ENCODE assay signal across 18 mouse cellular contexts in the genomic region with DNA sequence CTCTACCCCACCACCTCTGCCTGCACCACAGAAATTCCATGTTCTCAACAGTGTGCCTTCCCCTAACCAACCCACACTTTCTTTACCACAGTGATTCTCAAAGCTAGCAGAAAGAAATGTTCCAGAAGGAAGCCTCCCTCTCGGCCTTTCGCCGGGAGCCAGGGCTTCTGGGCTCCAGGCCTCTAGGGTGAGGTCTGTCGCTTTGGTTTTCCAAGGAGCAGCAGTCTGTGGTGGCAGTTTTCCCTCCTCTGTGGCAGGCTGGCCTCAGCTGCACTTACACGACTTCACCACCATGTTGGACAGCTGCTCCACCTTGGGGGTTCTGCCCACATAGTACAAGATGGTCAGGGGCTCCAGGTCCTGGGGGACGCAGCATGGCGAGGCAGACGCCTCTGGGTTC. TPM values are rescaled to one million over a fixed set of nuclear protein-coding genes. Genes with fewer than 3 reads are reported as not detected.
DNase-seq lines count a peak whose midpoint lies in the region; ATAC-seq lines count a peak whose summit lies in the region.
"Had no signal": no experiment of that assay in that cellular context is flagged by ENCODE, and none has a peak within 500 bp of the region (broad histone marks: within the 10 kb centered on the region; RNA-seq: fewer than 3 reads in every experiment).

No protein-coding gene starts in this region.

- WGBS in midbrain, embryonic 11.5 days, result 83% methylated on average over 8 of the region's 8 CpGs
- 83% methylated on average over 8 of the region's 8 CpGs for WGBS in midbrain, embryonic 10.5 days

- no peaks in the 10 kb centered on the region for H3K9me3 ChIP-seq in midbrain, embryonic 11.5 days (ENCODE audit: control insufficient read depth, low read length)
- H3K9me3 ChIP-seq in midbrain, embryonic 10.5 days (replicated peaks), result no peaks in the 10 kb centered on the region
- H3K9me3 ChIP-seq: forebrain, embryonic 13.5 days; heart, embryonic 12.5 days; hindbrain, embryonic 15.5 days had no signal

- no peaks in the 10 kb centered on the region for H3K36me3 ChIP-seq in midbrain, embryonic 11.5 days (ENCODE audit: control insufficient read depth, insufficient read depth, low read length)
- H3K36me3 ChIP-seq in midbrain, embryonic 10.5 days, result 0 out of 2 replicates have a peak, but pooled peaks cover 27% of the 10 kb centered on the region
- H3K36me3 ChIP-seq: hindbrain, embryonic 15.5 days had no signal

- no peak overlapping the region for H3K4me3 ChIP-seq in midbrain, embryonic 11.5 days (ENCODE audit: low read depth, low read length)
- no peak overlapping the region for H3K4me3 ChIP-seq in midbrain, embryonic 10.5 days
- H3K4me3 ChIP-seq: forebrain, embryonic 13.5 days; heart, embryonic 12.5 days; hindbrain, embryonic 15.5 days had no signal

- H3K4me1 ChIP-seq in midbrain, embryonic 11.5 days (ENCODE audit: control insufficient read depth, insufficient read depth, low read length), result no peaks in the 10 kb centered on the region
- no peaks in the 10 kb centered on the region; the same call in 1 of the 2 replicates for H3K4me1 ChIP-seq in midbrain, embryonic 10.5 days
- H3K4me1 ChIP-seq: forebrain, embryonic 13.5 days; heart, embryonic 12.5 days; hindbrain, embryonic 15.5 days had no signal

- peak; percentile 39 to 40 for DNase-seq in cerebellum, postnatal 25 days
- DNase-seq in cerebellum, adult 11-12 months, result no peak
- peak; percentile 15 to 19 for DNase-seq in heart, postnatal 14 days
- no peak for DNase-seq in heart, adult 18-20 months
- peak; percentile 71 for DNase-seq in midbrain, embryonic 11.5 days (ENCODE audit: low spot score, missing footprints)
- DNase-seq in midbrain, embryonic 10.5 days (ENCODE audit: low spot score), result no peak
- no peak for DNase-seq in MN1 (ENCODE audit: low spot score)
- DNase-seq: adrenal gland, adult 2 months; adrenal gland, postnatal 25 days; cerebellum, adult 9-11 months; forebrain, postnatal 0 days; gastrocnemius, postnatal 14 days; heart, postnatal 36 days had no signal

- H3K27me3 ChIP-seq in midbrain, embryonic 11.5 days (ENCODE audit: control insufficient read depth, insufficient read depth, low read length), result no peaks in the 10 kb centered on the region
- H3K27me3 ChIP-seq in midbrain, embryonic 10.5 days (ENCODE audit: low read depth, poor library complexity, severe bottlenecking), result no peaks in the 10 kb centered on the region
- H3K27me3 ChIP-seq: CH12.LX; forebrain, embryonic 13.5 days; heart, embryonic 12.5 days; hindbrain, embryonic 15.5 days had no signal

- H3K9ac ChIP-seq in midbrain, embryonic 11.5 days (ENCODE audit: low read length), result no peak overlapping the region
- H3K9ac ChIP-seq: forebrain, embryonic 13.5 days; forebrain, postnatal 0 days; heart, embryonic 12.5 days; hindbrain, embryonic 15.5 days had no signal

- no peak overlapping the region for H3K27ac ChIP-seq in midbrain, embryonic 11.5 days (ENCODE audit: low read depth, low read length)
- H3K27ac ChIP-seq in midbrain, embryonic 10.5 days (replicated peaks), result no peak overlapping the region
- H3K27ac ChIP-seq: forebrain, embryonic 13.5 days; hindbrain, embryonic 15.5 days had no signal

- H3K4me2 ChIP-seq in midbrain, embryonic 11.5 days, result no peak overlapping the region
- H3K4me2 ChIP-seq: forebrain, embryonic 13.5 days; heart, embryonic 12.5 days; hindbrain, embryonic 15.5 days had no signal

- no peak for ATAC-seq in midbrain, embryonic 11.5 days (ENCODE audit: low FRiP score)
- ATAC-seq: forebrain, embryonic 13.5 days; forebrain, postnatal 0 days; intestine, embryonic 16.5 days had no signal

- intact Hi-C loops in heart, postnatal 14 days (cut with DNase I), result no loop called here

RNA-seq across cellular contexts. Expression of gene Tgfb3, which starts 21.3 kb away (rescaled TPM):
- total RNA-seq in heart, postnatal 14 days (2021), result 10 to 100 TPM; 15.0 to 16.2 TPM
- 10 to 100 TPM; 13.1 to 13.5 TPM for total RNA-seq in heart, adult 18-20 months (2021)
- 3.5 and 4.6 TPM in 2 replicates for polyA plus RNA-seq in midbrain, embryonic 11.5 days (2014; fragmentation: Nextera tagmentation; extraction: Ambion mirVana)
- polyA plus RNA-seq in midbrain, embryonic 10.5 days (2016; fragmentation: Nextera tagmentation; extraction: Ambion mirVana), result 5.8 and 7.3 TPM in 2 replicates

RNA-seq across cellular contexts. Expression of gene Ift43, which starts 24.8 kb away (rescaled TPM):
- 10 to 100 TPM; 24.4 to 26.6 TPM for total RNA-seq in heart, postnatal 14 days (2021)
- 10 to 100 TPM; 21.5 to 23.9 TPM for total RNA-seq in heart, adult 18-20 months (2021)
- 89.8 and 95.4 TPM in 2 replicates for polyA plus RNA-seq in midbrain, embryonic 11.5 days (2014; fragmentation: Nextera tagmentation; extraction: Ambion mirVana)
- polyA plus RNA-seq in midbrain, embryonic 10.5 days (2016; fragmentation: Nextera tagmentation; extraction: Ambion mirVana), result 83.8 and 88.9 TPM in 2 replicates

Comparison
In these comparisons a context has a peak if more than half of its experiments do, and no peak if none do; other contexts are left out.
1. DNase-seq: peak in cerebellum, postnatal 25 days (2 of 2), heart, postnatal 14 days (2 of 2) and midbrain, embryonic 11.5 days (single experiment); none in cerebellum, adult 11-12 months (single experiment), heart, adult 18-20 months (0 of 2), midbrain, embryonic 10.5 days (single experiment) and MN1 (single experiment).